Mouse (Mus musculus): ENCODE measurements around the gene Trim21. TPM values are rescaled to one million over a fixed set of nuclear protein-coding genes. Genes with fewer than 3 reads are reported as not detected.
A peak's percentile ranks its signal among the peaks of the same experiment; 100 is the strongest.

Trim21 gene
- polyA plus RNA-seq, 1 experiment from 2014 or later: 0.76 TPM

GRCm38 (mm10) chr7:102529052-102529451 is 36.2 kb downstream of the Trim21 start:
- TF ChIP-seq EP300 (IDR thresholded peaks at IDR 0.05): no peak
- no peak for TF ChIP-seq CTCF (IDR thresholded peaks at IDR 0.05)
- H3K4me2 ChIP-seq (replicated peaks; ENCODE audit: low read depth, low read length): no peak overlapping the region
- 89% methylated on average over 1 of the region's 1 CpGs for WGBS
- H3K36me3 ChIP-seq (ENCODE audit: insufficient read depth, low read length): no peaks in the 10 kb centered on the region
- H3K4me3 ChIP-seq (ENCODE audit: low read depth, low read length): no peak overlapping the region
- DNase-seq (ENCODE audit: low spot score): no peak
- H3K4me1 ChIP-seq (ENCODE audit: insufficient read depth, low read depth, low read length): no peaks in the 10 kb centered on the region
- no peaks in the 10 kb centered on the region for H3K9me3 ChIP-seq (ENCODE audit: low read length)
- H3K27ac ChIP-seq (ENCODE audit: low read length): no peak overlapping the region
- no peaks in the 10 kb centered on the region for H3K27me3 ChIP-seq (replicated peaks; ENCODE audit: insufficient read depth, low read length)
- no peak for ATAC-seq
- no peak overlapping the region for H3K9ac ChIP-seq (replicated peaks; ENCODE audit: low read depth)

DNA sequence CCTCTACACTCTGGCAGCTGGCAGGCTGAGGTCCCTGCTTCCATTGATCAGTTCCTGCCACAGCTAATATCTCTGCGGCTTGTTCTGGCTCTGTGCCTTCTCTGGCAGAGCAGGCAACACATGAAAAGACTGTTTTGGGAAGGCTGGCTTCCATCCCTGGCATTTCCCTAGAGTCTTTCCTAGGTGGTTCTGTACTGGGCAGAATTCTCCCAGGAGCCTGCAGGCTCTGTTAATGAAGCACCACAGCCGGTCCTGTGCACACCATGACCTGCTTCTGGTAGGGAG is 48.3 kb downstream of the Trim21 start:
- no peak for DNase-seq (ENCODE audit: low spot score)
- no peak overlapping the region for H3K4me3 ChIP-seq (ENCODE audit: low read depth, low read length)
- H3K4me1 ChIP-seq (ENCODE audit: insufficient read depth, low read depth, low read length): no peaks in the 10 kb centered on the region
- no peak overlapping the region for H3K27ac ChIP-seq (ENCODE audit: low read length)
- H3K4me2 ChIP-seq (replicated peaks; ENCODE audit: low read depth, low read length): no peak overlapping the region
- no peak for ATAC-seq
- WGBS: 68% methylated on average over 2 of the region's 2 CpGs
- H3K9me3 ChIP-seq (ENCODE audit: low read length): no peaks in the 10 kb centered on the region
- no peaks in the 10 kb centered on the region for H3K36me3 ChIP-seq (ENCODE audit: insufficient read depth, low read length)
- no peaks in the 10 kb centered on the region for H3K27me3 ChIP-seq (replicated peaks; ENCODE audit: insufficient read depth, low read length)
- no peak for TF ChIP-seq CTCF (IDR thresholded peaks at IDR 0.05)
- no peak for TF ChIP-seq EP300 (IDR thresholded peaks at IDR 0.05)
- H3K9ac ChIP-seq (replicated peaks; ENCODE audit: low read depth): no peak overlapping the region

DNA sequence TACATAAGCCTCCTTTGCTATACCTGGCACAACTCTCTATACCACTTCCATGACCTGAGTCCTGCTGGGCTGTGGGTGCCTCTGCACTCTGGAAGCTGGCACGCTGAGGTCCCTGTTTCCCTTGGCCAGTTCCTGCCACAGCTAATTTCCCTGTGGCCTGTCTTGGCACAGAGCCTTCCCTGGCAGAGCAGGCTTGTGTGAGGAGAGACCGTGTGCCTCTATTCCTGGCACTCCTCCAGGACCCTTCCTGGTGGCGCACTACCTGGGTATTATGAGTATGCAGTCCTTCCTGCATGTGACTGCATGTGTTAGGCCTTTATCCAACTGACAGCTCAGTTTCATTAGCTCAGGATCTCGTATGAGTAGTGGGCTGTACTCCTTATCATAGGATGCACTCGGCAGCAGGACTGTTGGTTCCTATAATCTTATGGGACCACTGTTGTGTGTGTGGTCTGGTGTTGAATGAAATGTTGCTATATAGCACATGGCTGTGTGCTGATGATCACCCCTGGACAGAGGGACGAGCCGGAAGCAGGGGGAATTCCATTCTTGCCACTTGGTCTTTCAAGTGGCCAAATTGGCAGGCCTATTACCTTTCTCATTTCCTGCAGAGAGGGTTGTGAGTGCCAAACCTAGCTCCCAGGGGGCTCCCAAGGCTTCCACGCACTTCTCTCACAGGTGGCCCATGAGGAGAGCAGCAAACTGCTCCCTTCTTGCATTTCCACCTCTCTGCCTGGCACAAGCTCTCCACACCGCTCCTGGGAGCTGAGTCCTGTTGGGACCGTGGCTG is 48.8 kb downstream of the Trim21 start:
- H3K4me2 ChIP-seq (replicated peaks; ENCODE audit: low read depth, low read length): no peak overlapping the region
- no peak overlapping the region for H3K4me3 ChIP-seq (ENCODE audit: low read depth, low read length)
- TF ChIP-seq EP300 (IDR thresholded peaks at IDR 0.05): no peak
- no peak for TF ChIP-seq CTCF (IDR thresholded peaks at IDR 0.05)
- ATAC-seq (peak; percentile 37), DNase-seq (ENCODE audit: low spot score) (peak; percentile 34)
- 37% methylated on average over 10 of the region's 10 CpGs for WGBS
- H3K4me1 ChIP-seq (ENCODE audit: insufficient read depth, low read depth, low read length): no peaks in the 10 kb centered on the region
- H3K27me3 ChIP-seq (replicated peaks; ENCODE audit: insufficient read depth, low read length): no peaks in the 10 kb centered on the region
- no peaks in the 10 kb centered on the region for H3K36me3 ChIP-seq (ENCODE audit: insufficient read depth, low read length)
- H3K27ac ChIP-seq (ENCODE audit: low read length): no peak overlapping the region
- no peaks in the 10 kb centered on the region for H3K9me3 ChIP-seq (ENCODE audit: low read length)
- H3K9ac ChIP-seq (replicated peaks; ENCODE audit: low read depth): no peak overlapping the region

GRCm38 (mm10) chr7:102514144-102514543 is 51.1 kb downstream of the Trim21 start:
- Histone ChIP-seq H3K27me3 (replicated peaks; ENCODE audit: insufficient read depth, low read length) (no peaks in the 10 kb centered on the region), H3K4me2 (replicated peaks; ENCODE audit: low read depth, low read length) (no peak overlapping the region), H3K27ac (ENCODE audit: low read length) (no peak overlapping the region), H3K36me3 (ENCODE audit: insufficient read depth, low read length) (no peaks in the 10 kb centered on the region), H3K9ac (replicated peaks; ENCODE audit: low read depth) (no peak overlapping the region), H3K4me1 (ENCODE audit: insufficient read depth, low read depth, low read length) (no peaks in the 10 kb centered on the region), H3K4me3 (ENCODE audit: low read depth, low read length) (no peak overlapping the region), H3K9me3 (ENCODE audit: low read length) (no peaks in the 10 kb centered on the region)
- DNase-seq (ENCODE audit: low spot score): no peak
- no peak for ATAC-seq
- no peak for TF ChIP-seq EP300 (IDR thresholded peaks at IDR 0.05)
- 49% methylated on average over 4 of the region's 4 CpGs for WGBS

- ATAC-seq: peak; percentile 95
- no peaks in the 10 kb centered on the region for H3K4me1 ChIP-seq (ENCODE audit: insufficient read depth, low read depth, low read length)
Measured at GRCm38 (mm10) chr7:102512814-102513435, 52.4 kb downstream of the Trim21 start.

DNA sequence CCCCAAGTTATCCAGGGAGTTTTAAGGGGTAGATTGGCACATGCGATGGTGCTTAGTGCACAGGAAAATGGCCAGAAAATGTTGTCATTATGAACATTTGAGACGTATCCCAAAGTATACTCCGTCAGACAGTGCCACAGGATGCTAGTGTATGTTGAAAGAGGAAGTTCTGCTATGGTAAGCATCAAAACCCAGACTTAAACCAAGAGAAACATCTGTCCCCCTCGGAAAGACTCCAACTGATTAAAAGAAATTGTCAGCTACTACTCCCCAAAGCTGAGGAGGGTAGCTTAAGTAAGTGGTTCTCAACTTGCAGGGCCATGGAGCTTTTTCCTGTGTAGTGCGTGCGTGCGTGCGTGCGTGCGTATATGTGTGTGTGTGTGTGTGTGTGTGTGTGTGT is 53.4 kb downstream of the Trim21 start:
- no peak overlapping the region for H3K9ac ChIP-seq (replicated peaks; ENCODE audit: low read depth)
- ATAC-seq: no peak
- no peaks in the 10 kb centered on the region for H3K4me1 ChIP-seq (ENCODE audit: insufficient read depth, low read depth, low read length)
- no peak overlapping the region for H3K4me2 ChIP-seq (replicated peaks; ENCODE audit: low read depth, low read length)
- no peak overlapping the region for H3K27ac ChIP-seq (ENCODE audit: low read length)
- H3K36me3 ChIP-seq (ENCODE audit: insufficient read depth, low read length): no peaks in the 10 kb centered on the region
- 84% methylated on average over 10 of the region's 10 CpGs for WGBS
- no peak for TF ChIP-seq EP300 (IDR thresholded peaks at IDR 0.05)
- TF ChIP-seq CTCF (IDR thresholded peaks at IDR 0.05): no peak
- H3K4me3 ChIP-seq (ENCODE audit: low read depth, low read length): no peak overlapping the region
- H3K27me3 ChIP-seq (replicated peaks; ENCODE audit: insufficient read depth, low read length): no peaks in the 10 kb centered on the region
- DNase-seq (ENCODE audit: low spot score): no peak
- H3K9me3 ChIP-seq (ENCODE audit: low read length): no peaks in the 10 kb centered on the region

More at GRCm38 (mm10) chr7:102512814-102513435, 52.4 kb downstream of the Trim21 start:
- H3K9ac ChIP-seq (replicated peaks; ENCODE audit: low read depth): peak overlapping the region; percentile 43
- peak; percentile 81 for DNase-seq (ENCODE audit: low spot score)
- H3K36me3 ChIP-seq (ENCODE audit: insufficient read depth, low read length): no peaks in the 10 kb centered on the region
- H3K27me3 ChIP-seq (replicated peaks; ENCODE audit: insufficient read depth, low read length): no peaks in the 10 kb centered on the region
- no peak overlapping the region for H3K27ac ChIP-seq (ENCODE audit: low read length)
- WGBS: 1% methylated on average over 48 of the region's 54 CpGs
- peak overlapping the region; percentile 91 for H3K4me2 ChIP-seq (replicated peaks; ENCODE audit: low read depth, low read length)
- H3K4me3 ChIP-seq (ENCODE audit: low read depth, low read length): peak overlapping the region; percentile 31; the same call in 1 of the 2 replicates
- TF ChIP-seq CTCF (IDR thresholded peaks at IDR 0.05): peak; percentile 85
- TF ChIP-seq EP300 (IDR thresholded peaks at IDR 0.05): no peak
- H3K9me3 ChIP-seq (ENCODE audit: low read length): no peaks in the 10 kb centered on the region
